Mouse (Mus musculus) neural tube, embryonic 11.5 days (tissue): ENCODE data around the gene Tesk1. TPM values are rescaled to one million over a fixed set of nuclear protein-coding genes. Genes with fewer than 3 reads are reported as not detected.

Experiments used
- ATAC-seq: fragments of 200-750 bp; cut with Nextera tagmentation; 2 replicates; pipeline ENCODE4 v1.8.0; 2017; ENCODE audit warnings: moderate number of reproducible peaks, mild to moderate bottlenecking, moderate TSS enrichment, moderate library complexity; ENCODE audit not compliant: insufficient read depth, low FRiP score, low TSS enrichment
- DNase-seq: peaks from one replicate; pipeline ENCODE4 v3.0.0-alpha.2; 2015; ENCODE audit warnings: low spot score
- H3K27ac ChIP-seq: fragments of 300-500 bp; sonication (generic); 2 replicates; pipeline ENCODE4 v1.5.1; 2014; ENCODE audit warnings: low read depth, mild to moderate bottlenecking, low read length
- H3K27me3 ChIP-seq: fragments of 300-500 bp; sonication (generic); 2 replicates; pipeline ENCODE4 v1.6.1; 2014; ENCODE audit warnings: mild to moderate bottlenecking, low read length, mixed read lengths; ENCODE audit not compliant: control insufficient read depth, insufficient read depth
- H3K36me3 ChIP-seq: fragments of 300-500 bp; sonication (generic); 2 replicates; pipeline ENCODE4 v1.6.1; 2014; ENCODE audit warnings: mild to moderate bottlenecking, low read length, moderate library complexity, mixed read lengths; ENCODE audit not compliant: control insufficient read depth, insufficient read depth
- H3K4me1 ChIP-seq: fragments of 300-500 bp; sonication (generic); 2 replicates; pipeline ENCODE4 v1.6.1; 2014; ENCODE audit warnings: low read length, mixed read lengths; ENCODE audit not compliant: control insufficient read depth, insufficient read depth
- H3K4me2 ChIP-seq: fragments of 300-500 bp; sonication (generic); 2 replicates; pipeline ENCODE4 v1.6.1; 2014; ENCODE audit warnings: low read depth, mild to moderate bottlenecking, moderate library complexity
- H3K4me3 ChIP-seq: fragments of 300-500 bp; sonication (generic); 2 replicates; pipeline ENCODE4 v1.5.1; 2014; ENCODE audit warnings: low read depth, low read length
- H3K9ac ChIP-seq: fragments of 300-500 bp; sonication (generic); 2 replicates; pipeline ENCODE4 v1.6.1; 2014; ENCODE audit warnings: mild to moderate bottlenecking, low read length
- H3K9me3 ChIP-seq: fragments of 300-500 bp; sonication (generic); 2 replicates; pipeline ENCODE4 v1.6.1; 2016; ENCODE audit warnings: low read length; ENCODE audit not compliant: control insufficient read depth
- WGBS: fragments of 180-500 bp; shearing (Covaris S2); extraction: QIAGEN DNeasy Blood & Tissue Kit; methylation state at CpG from one replicate; pipeline ENCODE4 v1.1.7; 2014; 5-methylcytosine and 5-hydroxymethylcytosine counted together
- polyA plus RNA-seq: library from polyadenylated mRNA; unstranded; fragments of >200 nt; fragmentation: Nextera tagmentation; extraction: Ambion mirVana; gene quantifications from 2 replicates; pipeline ENCODE4 v1.2.1, GENCODE M21; 2014

Tesk1 gene
- polyA plus RNA-seq, 1 experiment from 2014 or later = 8.6 TPM

- Histone ChIP-seq H3K4me1 (peaks cover 7% of the 10 kb centered on the region; the same call in 1 of the 2 replicates), H3K9me3 (no peaks in the 10 kb centered on the region), H3K36me3 (no peaks in the 10 kb centered on the region), H3K27ac (no peak overlapping the region), H3K9ac (no peak overlapping the region), H3K4me2 (no peak overlapping the region), H3K4me3 (no peak overlapping the region), H3K27me3 (peaks cover 13% of the 10 kb centered on the region)
- ATAC-seq = no peak
- no peak for DNase-seq
- 22% methylated on average over 4 of the region's 4 CpGs for whole genome bisulfite sequencing
Measured at GRCm38 (mm10) chr4:43456470-43456869, 14.7 kb downstream of the Tesk1 start.

GRCm38 (mm10) chr4:43457124-43457523, 15.4 kb downstream of the Tesk1 start:
- no peak for ATAC-seq
- Histone ChIP-seq H3K4me2 (no peak overlapping the region), H3K36me3 (no peaks in the 10 kb centered on the region), H3K9ac (no peak overlapping the region), H3K27me3 (peaks cover 13% of the 10 kb centered on the region), H3K9me3 (no peaks in the 10 kb centered on the region), H3K27ac (no peak overlapping the region), H3K4me3 (no peak overlapping the region), H3K4me1 (peaks cover 7% of the 10 kb centered on the region; the same call in 1 of the 2 replicates)
- WGBS = 20% methylated on average over 8 of the region's 8 CpGs
- DNase-seq = no peak

- no peak overlapping the region for H3K9ac ChIP-seq
- H3K4me3 ChIP-seq = no peak overlapping the region
- DNase-seq (no peak), ATAC-seq (no peak)
- H3K36me3 ChIP-seq = no peaks in the 10 kb centered on the region
- H3K27me3 ChIP-seq = no peaks in the 10 kb centered on the region
- H3K4me1 ChIP-seq = no peaks in the 10 kb centered on the region
- no peak overlapping the region for H3K4me2 ChIP-seq
- H3K9me3 ChIP-seq = no peaks in the 10 kb centered on the region
- WGBS = 92% methylated on average over 5 of the region's 5 CpGs
- no peak overlapping the region for H3K27ac ChIP-seq
Measured at GRCm38 (mm10) chr4:43463102-43463501, 21.4 kb downstream of the Tesk1 start.

- Histone ChIP-seq H3K4me2 (no peak overlapping the region), H3K9me3 (no peaks in the 10 kb centered on the region), H3K27me3 (no peaks in the 10 kb centered on the region), H3K36me3 (no peaks in the 10 kb centered on the region), H3K27ac (no peak overlapping the region), H3K9ac (no peak overlapping the region), H3K4me3 (no peak overlapping the region), H3K4me1 (no peaks in the 10 kb centered on the region)
- WGBS = 88% methylated on average over 6 of the region's 6 CpGs
- no peak for ATAC-seq
- no peak for DNase-seq
Measured at GRCm38 (mm10) chr4:43465935-43466334, 24.2 kb downstream of the Tesk1 start.

GRCm38 (mm10) chr4:43466872-43467271, 25.1 kb downstream of the Tesk1 start:
- ATAC-seq = no peak

GRCm38 (mm10) chr4:43470301-43470700, 28.6 kb downstream of the Tesk1 start:
- Histone ChIP-seq H3K4me1 (no peaks in the 10 kb centered on the region), H3K4me2 (no peak overlapping the region), H3K36me3 (no peaks in the 10 kb centered on the region), H3K27me3 (no peaks in the 10 kb centered on the region), H3K9me3 (no peaks in the 10 kb centered on the region), H3K27ac (no peak overlapping the region), H3K9ac (no peak overlapping the region), H3K4me3 (no peak overlapping the region)
- ATAC-seq (no peak), DNase-seq (no peak)
- WGBS = 91% methylated on average over 10 of the region's 10 CpGs

More at GRCm38 (mm10) chr4:43466872-43467271, 25.1 kb downstream of the Tesk1 start:
- H3K36me3 ChIP-seq = no peaks in the 10 kb centered on the region
- DNase-seq = no peak
- no peak overlapping the region for H3K9ac ChIP-seq
- no peaks in the 10 kb centered on the region for H3K4me1 ChIP-seq
- no peak overlapping the region for H3K4me2 ChIP-seq
- H3K9me3 ChIP-seq = no peaks in the 10 kb centered on the region
- H3K4me3 ChIP-seq = no peak overlapping the region
- no peak overlapping the region for H3K27ac ChIP-seq
- 87% methylated on average over 7 of the region's 7 CpGs for WGBS
- no peaks in the 10 kb centered on the region for H3K27me3 ChIP-seq

- H3K27ac ChIP-seq = no peak overlapping the region
- 69% methylated on average over 1 of the region's 1 CpGs for WGBS
Measured at GRCm38 (mm10) chr4:43473636-43474035, 31.9 kb downstream of the Tesk1 start.

GRCm38 (mm10) chr4:43476604-43477003, 34.9 kb downstream of the Tesk1 start:
- 87% methylated on average over 6 of the region's 6 CpGs for WGBS
- ATAC-seq (no peak), DNase-seq (no peak)
- H3K27me3 ChIP-seq = no peaks in the 10 kb centered on the region
- no peak overlapping the region for H3K4me2 ChIP-seq
- H3K9me3 ChIP-seq = no peaks in the 10 kb centered on the region
- no peaks in the 10 kb centered on the region for H3K36me3 ChIP-seq
- no peak overlapping the region for H3K27ac ChIP-seq
- H3K9ac ChIP-seq = no peak overlapping the region
- no peaks in the 10 kb centered on the region for H3K4me1 ChIP-seq
- H3K4me3 ChIP-seq = no peak overlapping the region

More at GRCm38 (mm10) chr4:43473636-43474035, 31.9 kb downstream of the Tesk1 start:
- H3K4me3 ChIP-seq = no peak overlapping the region
- H3K4me2 ChIP-seq = no peak overlapping the region
- no peaks in the 10 kb centered on the region for H3K27me3 ChIP-seq
- H3K9me3 ChIP-seq = no peaks in the 10 kb centered on the region
- DNase-seq (no peak), ATAC-seq (no peak)
- no peak overlapping the region for H3K9ac ChIP-seq
- H3K36me3 ChIP-seq = no peaks in the 10 kb centered on the region
- no peaks in the 10 kb centered on the region for H3K4me1 ChIP-seq

- Histone ChIP-seq H3K27ac (no peak overlapping the region), H3K9ac (peak overlapping the region; percentile 2; the same call in 1 of the 2 replicates), H3K36me3 (no peaks in the 10 kb centered on the region), H3K27me3 (no peaks in the 10 kb centered on the region), H3K9me3 (no peaks in the 10 kb centered on the region), H3K4me3 (peak overlapping the region; percentile 3; the same call in 1 of the 2 replicates), H3K4me1 (no peaks in the 10 kb centered on the region), H3K4me2 (peak overlapping the region; percentile 33)
- DNase-seq (peak; percentile 87), ATAC-seq (peak; percentile 61)
- WGBS = 20% methylated on average over 11 of the region's 11 CpGs
Measured at GRCm38 (mm10) chr4:43477857-43478533, 36.3 kb downstream of the Tesk1 start.
